ENCODE assay signal across 8 mouse cellular contexts in genomic region chr11:94149509-94150259, GRCm38 (mm10).
DNase-seq lines count a peak whose midpoint lies in the region; ATAC-seq and TF ChIP-seq lines count a peak whose summit lies in the region.

No protein-coding gene starts in this region.

- TF ChIP-seq CTCF in lung, adult 2 months (IDR thresholded peaks at IDR 0.05; ENCODE audit: insufficient read depth, low read length) = no peak

- no peak for ATAC-seq in heart, embryonic 15.5 days (replicated peaks; ENCODE audit: insufficient number of reproducible peaks, insufficient read depth, low FRiP score, low read depth)
- no peak for ATAC-seq in limb, embryonic 11.5 days (ENCODE audit: insufficient number of reproducible peaks, low FRiP score, low TSS enrichment, low read depth)
- peak; percentile 37 for ATAC-seq in midbrain, embryonic 15.5 days (replicated peaks)
- ATAC-seq in monocyte, adult 5-6 weeks (replicated peaks; ENCODE audit: insufficient number of reproducible peaks, low FRiP score, low TSS enrichment, poor library complexity, severe bottlenecking) = no peak

- H3K4me1 ChIP-seq in lung, adult 2 months (ENCODE audit: control insufficient read depth, insufficient read depth, low read length) = peaks cover 5% of the 10 kb centered on the region; the same call in 1 of the 2 replicates
- peaks cover 30% of the 10 kb centered on the region for H3K4me1 ChIP-seq in heart, embryonic 15.5 days (replicated peaks)
- peaks cover 5% of the 10 kb centered on the region for H3K4me1 ChIP-seq in limb, embryonic 11.5 days (ENCODE audit: control insufficient read depth, insufficient read depth, low read length)
- H3K4me1 ChIP-seq in midbrain, embryonic 15.5 days = peaks cover 35% of the 10 kb centered on the region

- DNase-seq in lung, adult 2 months = peak; percentile 36
- no peak for DNase-seq in lung, postnatal 25 days (ENCODE audit: low spot score)
- peak; percentile 78 to 83 for DNase-seq in cerebellum, postnatal 10 days
- DNase-seq in limb, embryonic 11.5 days (ENCODE audit: low spot score) = no peak
- no peak for DNase-seq in urinary bladder, postnatal 4 days (ENCODE audit: low spot score in 2 of 2)

- peak overlapping the region; percentile 60 for H3K4me3 ChIP-seq in lung, adult 2 months (replicated peaks; ENCODE audit: extremely low read depth, low read depth, low read length)
- H3K4me3 ChIP-seq in heart, embryonic 15.5 days = peak overlapping the region; percentile 50
- peak overlapping the region; percentile 40 for H3K4me3 ChIP-seq in limb, embryonic 11.5 days (ENCODE audit: low read depth, low read length)
- peak overlapping the region; percentile 39 for H3K4me3 ChIP-seq in midbrain, embryonic 15.5 days

- H3K27me3 ChIP-seq in heart, embryonic 15.5 days = peaks cover 7% of the 10 kb centered on the region; the same call in 1 of the 2 replicates
- 0 out of 2 replicates have a peak, but pooled peaks cover 3% of the 10 kb centered on the region for H3K27me3 ChIP-seq in limb, embryonic 11.5 days (ENCODE audit: control insufficient read depth, insufficient read depth, low read length)
- H3K27me3 ChIP-seq in midbrain, embryonic 15.5 days (replicated peaks) = no peaks in the 10 kb centered on the region

- H3K27ac ChIP-seq in heart, embryonic 15.5 days = 0 out of 2 replicates have a peak overlapping the region, but pooled peaks have one; percentile 39
- H3K27ac ChIP-seq in limb, embryonic 11.5 days (replicated peaks; ENCODE audit: low read depth, low read length) = no peak overlapping the region
- peak overlapping the region; percentile 89 for H3K27ac ChIP-seq in midbrain, embryonic 15.5 days

- H3K9me3 ChIP-seq in heart, embryonic 15.5 days (replicated peaks) = no peaks in the 10 kb centered on the region
- no peaks in the 10 kb centered on the region for H3K9me3 ChIP-seq in limb, embryonic 11.5 days (ENCODE audit: control insufficient read depth, low read length)
- no peaks in the 10 kb centered on the region for H3K9me3 ChIP-seq in midbrain, embryonic 15.5 days

- peak overlapping the region; percentile 63 for H3K9ac ChIP-seq in heart, embryonic 15.5 days
- peak overlapping the region; percentile 66 for H3K9ac ChIP-seq in limb, embryonic 11.5 days (ENCODE audit: low read length)
- peak overlapping the region; percentile 60 for H3K9ac ChIP-seq in midbrain, embryonic 15.5 days

- H3K36me3 ChIP-seq in heart, embryonic 15.5 days = no peaks in the 10 kb centered on the region
- no peaks in the 10 kb centered on the region for H3K36me3 ChIP-seq in limb, embryonic 11.5 days (ENCODE audit: control insufficient read depth, insufficient read depth, low read length)
- no peaks in the 10 kb centered on the region for H3K36me3 ChIP-seq in midbrain, embryonic 15.5 days (replicated peaks)

- peak overlapping the region; percentile 95 for H3K4me2 ChIP-seq in heart, embryonic 15.5 days
- H3K4me2 ChIP-seq in limb, embryonic 11.5 days (ENCODE audit: low read depth, severe bottlenecking) = peak overlapping the region; percentile 89
- H3K4me2 ChIP-seq in midbrain, embryonic 15.5 days = peak overlapping the region; percentile 76

- peak; percentile 33; the same call in 1 of the 2 replicates for TF ChIP-seq POLR2A in lung, adult 2 months (IDR thresholded peaks at IDR 0.05; ENCODE audit: borderline replicate concordance, extremely low read depth, low read depth, low read length)

- 34% methylated on average over 16 of the region's 16 CpGs for WGBS in lung, adult 2 months
- WGBS in heart, embryonic 15.5 days = 28% methylated on average over 16 of the region's 16 CpGs
- WGBS in limb, embryonic 11.5 days = 23% methylated on average over 16 of the region's 16 CpGs
- WGBS in midbrain, embryonic 15.5 days = 23% methylated on average over 16 of the region's 16 CpGs

Comparison
In these comparisons a context has a peak if more than half of its experiments do, and no peak if none do; other contexts are left out.
1. DNase-seq: peak in lung, adult 2 months (single experiment) and cerebellum, postnatal 10 days (2 of 2); none in lung, postnatal 25 days (single experiment), limb, embryonic 11.5 days (single experiment) and urinary bladder, postnatal 4 days (0 of 2).
2. Peak in every context shown above with its lines, with median percentiles within 50 percentile points of each other: H3K4me3 ChIP-seq, H3K4me2 ChIP-seq and H3K9ac ChIP-seq.